Mouse (Mus musculus): ENCODE measurements around the gene Guk1. TPM values are rescaled to one million over a fixed set of nuclear protein-coding genes. Genes with fewer than 3 reads are reported as not detected.

Gene Guk1
- polyA plus RNA-seq, 1 experiment, result 79.8 TPM

GRCm38 (mm10) chr11:59210020-59210419 is 18.0 kb upstream of the Guk1 start:
- H3K27ac ChIP-seq (ENCODE audit: control insufficient read depth, insufficient read depth, low read length), result no peak overlapping the region
- TF ChIP-seq POLR2A (IDR thresholded peaks at IDR 0.05; ENCODE audit: control insufficient read depth, extremely low read depth, insufficient read depth, low read length, poor library complexity), result no peak
- TF ChIP-seq CTCF (IDR thresholded peaks at IDR 0.05; ENCODE audit: borderline replicate concordance, control insufficient read depth, extremely low read depth, insufficient read depth, low read length, poor library complexity), result no peak
- WGBS, result 88% methylated on average over 4 of the region's 4 CpGs
- no peaks in the 10 kb centered on the region for H3K27me3 ChIP-seq (ENCODE audit: control insufficient read depth, insufficient read depth, low read length)
- peaks cover 14% of the 10 kb centered on the region for H3K36me3 ChIP-seq (ENCODE audit: control insufficient read depth, insufficient read depth, low read length)
- H3K4me3 ChIP-seq (ENCODE audit: control insufficient read depth, insufficient read depth, low read length), result no peak overlapping the region
- no peak for DNase-seq
- H3K4me1 ChIP-seq (replicated peaks; ENCODE audit: control insufficient read depth, insufficient read depth, low read length), result peaks cover 19% of the 10 kb centered on the region

- no peak for DNase-seq
- Histone ChIP-seq H3K4me3 (ENCODE audit: control insufficient read depth, insufficient read depth, low read length) (no peak overlapping the region), H3K27ac (ENCODE audit: control insufficient read depth, insufficient read depth, low read length) (no peak overlapping the region), H3K36me3 (ENCODE audit: control insufficient read depth, insufficient read depth, low read length) (peaks cover 14% of the 10 kb centered on the region), H3K4me1 (replicated peaks; ENCODE audit: control insufficient read depth, insufficient read depth, low read length) (peaks cover 19% of the 10 kb centered on the region), H3K27me3 (ENCODE audit: control insufficient read depth, insufficient read depth, low read length) (no peaks in the 10 kb centered on the region)
- 87% methylated on average over 5 of the region's 5 CpGs for WGBS
- no peak for TF ChIP-seq CTCF (IDR thresholded peaks at IDR 0.05; ENCODE audit: borderline replicate concordance, control insufficient read depth, extremely low read depth, insufficient read depth, low read length, poor library complexity)
- no peak for TF ChIP-seq POLR2A (IDR thresholded peaks at IDR 0.05; ENCODE audit: control insufficient read depth, extremely low read depth, insufficient read depth, low read length, poor library complexity)
These were observed 17.6 kb upstream of the Guk1 start for GRCm38 (mm10) chr11:59209580-59209979.

GRCm38 (mm10) chr11:59209003-59209441 is 17.0 kb upstream of the Guk1 start:
- 30% methylated on average over 18 of the region's 18 CpGs for WGBS
- Histone ChIP-seq H3K4me3 (ENCODE audit: control insufficient read depth, insufficient read depth, low read length) (peak overlapping the region; percentile 70), H3K36me3 (ENCODE audit: control insufficient read depth, insufficient read depth, low read length) (peaks cover 14% of the 10 kb centered on the region), H3K27me3 (ENCODE audit: control insufficient read depth, insufficient read depth, low read length) (no peaks in the 10 kb centered on the region), H3K4me1 (replicated peaks; ENCODE audit: control insufficient read depth, insufficient read depth, low read length) (peaks cover 19% of the 10 kb centered on the region), H3K27ac (ENCODE audit: control insufficient read depth, insufficient read depth, low read length) (no peak overlapping the region)
- TF ChIP-seq CTCF (IDR thresholded peaks at IDR 0.05; ENCODE audit: borderline replicate concordance, control insufficient read depth, extremely low read depth, insufficient read depth, low read length, poor library complexity) (no peak), POLR2A (IDR thresholded peaks at IDR 0.05; ENCODE audit: control insufficient read depth, extremely low read depth, insufficient read depth, low read length, poor library complexity) (no peak)
- DNase-seq, result peak; percentile 51

- Histone ChIP-seq H3K27ac (ENCODE audit: control insufficient read depth, insufficient read depth, low read length) (peak within 1 kb of the TSS; percentile 3; the same call in 1 of the 2 replicates), H3K36me3 (ENCODE audit: control insufficient read depth, insufficient read depth, low read length) (peaks cover 14% of the 10 kb centered on the region), H3K4me1 (replicated peaks; ENCODE audit: control insufficient read depth, insufficient read depth, low read length) (peaks cover 19% of the 10 kb centered on the region), H3K27me3 (ENCODE audit: control insufficient read depth, insufficient read depth, low read length) (no peaks in the 10 kb centered on the region), H3K4me3 (ENCODE audit: control insufficient read depth, insufficient read depth, low read length) (peak within 1 kb of the TSS; percentile 70)
- DNase-seq, result peak; percentile 90
- TF ChIP-seq CTCF (IDR thresholded peaks at IDR 0.05; ENCODE audit: borderline replicate concordance, control insufficient read depth, extremely low read depth, insufficient read depth, low read length, poor library complexity), result no peak
- TF ChIP-seq POLR2A (IDR thresholded peaks at IDR 0.05; ENCODE audit: control insufficient read depth, extremely low read depth, insufficient read depth, low read length, poor library complexity), result peak; percentile 73
- under 1% methylated on average over 67 of the region's 67 CpGs for WGBS
These were observed 16.3 kb upstream of the Guk1 start, which contains the start of gene 2310033P09Rik for GRCm38 (mm10) chr11:59208153-59208831. 2310033P09Rik (plus strand) TSS chr11:59208321.

GRCm38 (mm10) chr11:59202081-59202995 is 10.3 kb upstream of the Guk1 start, which contains the start of gene Mrpl55:
Mrpl55 (plus strand) TSS chr11:59202486.
- peaks cover 13% of the 10 kb centered on the region for H3K4me1 ChIP-seq (replicated peaks; ENCODE audit: control insufficient read depth, insufficient read depth, low read length)
- peak within 1 kb of the TSS; percentile 45; the same call in 1 of the 2 replicates for H3K27ac ChIP-seq (ENCODE audit: control insufficient read depth, insufficient read depth, low read length)
- no peaks in the 10 kb centered on the region for H3K36me3 ChIP-seq (ENCODE audit: control insufficient read depth, insufficient read depth, low read length)
- TF ChIP-seq CTCF (IDR thresholded peaks at IDR 0.05; ENCODE audit: borderline replicate concordance, control insufficient read depth, extremely low read depth, insufficient read depth, low read length, poor library complexity) (peak; percentile 36; the same call in 1 of the 2 replicates), POLR2A (IDR thresholded peaks at IDR 0.05; ENCODE audit: control insufficient read depth, extremely low read depth, insufficient read depth, low read length, poor library complexity) (peak; percentile 44)
- DNase-seq, result peak; percentile 93
- WGBS, result 1% methylated on average over 63 of the region's 63 CpGs
- H3K27me3 ChIP-seq (ENCODE audit: control insufficient read depth, insufficient read depth, low read length), result no peaks in the 10 kb centered on the region
- peak within 1 kb of the TSS; percentile 64 for H3K4me3 ChIP-seq (ENCODE audit: control insufficient read depth, insufficient read depth, low read length)
